Mouse (Mus musculus): ENCODE measurements around the gene Tti1. TPM values are rescaled to one million over a fixed set of nuclear protein-coding genes. Genes with fewer than 3 reads are reported as not detected.

Gene Tti1
- polyA plus RNA-seq, 1 experiment: not detected

DNA sequence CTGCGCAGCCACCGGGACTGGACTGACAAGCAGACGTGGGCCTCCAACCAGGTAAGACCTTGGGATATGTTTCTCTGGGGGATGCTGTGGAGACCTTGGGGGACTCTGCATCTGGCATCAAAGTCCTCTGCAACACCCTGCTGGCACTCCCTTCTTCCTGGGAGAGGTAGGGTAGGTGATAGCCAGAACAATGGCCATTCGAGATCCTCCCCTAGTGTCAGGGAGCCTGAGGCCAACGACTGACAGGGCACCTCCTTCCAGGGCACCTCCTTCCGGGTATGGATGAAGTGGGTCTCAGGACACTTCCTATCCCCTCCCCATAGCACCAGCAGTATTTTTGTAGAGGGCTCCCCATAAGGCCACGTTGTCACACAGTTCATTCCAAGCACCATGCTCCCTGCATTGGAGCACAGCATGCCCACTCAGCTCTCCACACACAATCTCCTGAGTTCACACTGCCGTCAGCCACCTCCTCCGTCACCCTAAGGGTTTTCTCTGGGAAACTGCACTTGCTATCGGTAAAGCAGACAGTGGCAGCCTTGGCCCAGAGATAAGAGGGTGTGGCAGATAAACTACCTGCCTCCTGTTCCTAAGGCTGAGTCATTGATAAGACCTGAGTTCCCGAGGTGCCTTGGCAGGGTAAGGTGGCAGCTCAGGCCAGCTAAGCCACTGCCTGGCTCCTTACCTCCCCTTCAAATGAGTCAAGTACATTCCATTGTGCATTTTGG is 92.6 kb downstream of the Tti1 start:
- Histone ChIP-seq H3K27ac (ENCODE audit: insufficient read depth, low read depth, low read length) (no peak overlapping the region), H3K4me3 (ENCODE audit: insufficient read depth, low read depth, low read length) (no peak overlapping the region), H3K4me1 (ENCODE audit: control insufficient read depth, insufficient read depth, low read length) (peaks cover 5% of the 10 kb centered on the region)
- no peak for TF ChIP-seq CTCF (IDR thresholded peaks at IDR 0.05; ENCODE audit: insufficient read depth, low read depth, low read length)
- WGBS: 82% methylated on average over 11 of the region's 11 CpGs

DNA sequence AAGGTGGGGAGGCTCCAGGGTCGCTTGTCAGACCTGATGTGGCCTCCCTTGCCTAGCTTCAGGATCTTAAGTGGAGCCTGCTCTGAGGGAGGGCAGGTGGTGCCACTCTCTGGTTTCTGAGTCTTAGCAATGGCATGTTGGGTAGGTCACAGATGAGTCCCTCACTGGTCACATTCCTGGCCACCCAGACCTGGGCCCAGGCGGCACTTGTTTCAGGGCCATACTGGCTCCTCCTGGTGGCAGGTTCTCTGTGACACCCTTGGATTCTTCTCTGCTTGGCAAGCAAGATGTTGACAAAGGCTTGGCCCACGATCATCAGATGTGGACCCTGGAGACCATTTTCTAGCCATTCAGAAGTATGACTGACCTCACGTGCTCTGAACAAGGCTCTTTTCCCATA is 95.6 kb downstream of the Tti1 start:
- H3K27ac ChIP-seq (ENCODE audit: insufficient read depth, low read depth, low read length): no peak overlapping the region
- 81% methylated on average over 4 of the region's 4 CpGs for WGBS
- TF ChIP-seq POLR2A (IDR thresholded peaks at IDR 0.05; ENCODE audit: insufficient read depth, low read depth, low read length) (no peak), CTCF (IDR thresholded peaks at IDR 0.05; ENCODE audit: insufficient read depth, low read depth, low read length) (no peak)
- H3K4me3 ChIP-seq (ENCODE audit: insufficient read depth, low read depth, low read length): no peak overlapping the region
- H3K4me1 ChIP-seq (ENCODE audit: control insufficient read depth, insufficient read depth, low read length): peaks cover 23% of the 10 kb centered on the region

Other genes with a start within 250 kb of the Tti1 start
- not detected in 2 replicates for gene Vstm2l, start 113.8 kb downstream of the Tti1 start, polyA plus RNA-seq (2012; ENCODE audit: insufficient read depth, insufficient read length, low replicate concordance, missing spikeins)
- gene Rprd1b, start 64 bp upstream of the Tti1 start, polyA plus RNA-seq (2012; ENCODE audit: insufficient read depth, insufficient read length, low replicate concordance, missing spikeins): not detected in 2 replicates
- gene Tgm2, start 118.0 kb upstream of the Tti1 start, polyA plus RNA-seq (2012; ENCODE audit: insufficient read depth, insufficient read length, low replicate concordance, missing spikeins): not detected in 2 replicates
- not detected in 2 replicates for gene D630003M21Rik, start 200.8 kb upstream of the Tti1 start, polyA plus RNA-seq (2012; ENCODE audit: insufficient read depth, insufficient read length, low replicate concordance, missing spikeins)
- gene Bpi, start 229.7 kb upstream of the Tti1 start, polyA plus RNA-seq (2012; ENCODE audit: insufficient read depth, insufficient read length, low replicate concordance, missing spikeins): not detected in 2 replicates

All from olfactory bulb, adult 2 months (tissue).